Mouse (Mus musculus) lung, postnatal 0 days (tissue): ENCODE results near the gene Olfr549.

Experiments used
- CTCF ChIP-seq: IDR thresholded peaks from 2 replicates; pipeline ENCODE4 v1.5.1; 2016; ENCODE audit warnings: antibody characterized with exemption, mild to moderate bottlenecking
- EP300 ChIP-seq: IDR thresholded peaks from 2 replicates; pipeline ENCODE4 v1.6.1; 2016; ENCODE audit warnings: antibody characterized with exemption, mild to moderate bottlenecking, control low read depth

GRCm38 (mm10) chr7:102516261-102517050, 33.2 kb upstream of the Olfr549 start:
- no peak for TF ChIP-seq CTCF
- no peak for TF ChIP-seq EP300
